Mouse (Mus musculus): ENCODE measurements at regions not wholly inside any gene's neighbourhood (a gene's known extent, or its start where the extent isn't known, plus 50 kb on each side); places are given as distances from the start of the nearest gene placed in this dataset.
A peak's percentile ranks its signal among the peaks of the same experiment; 100 is the strongest.

GRCm38 (mm10) chr8:64496333-64497213 lies 196.3 kb downstream of the Cpe start:
- Histone ChIP-seq H3K27ac (ENCODE audit: low read depth) (no peak overlapping the region), H3K36me3 (ENCODE audit: insufficient read depth) (no peaks in the 10 kb centered on the region), H3K4me1 (ENCODE audit: insufficient read depth) (no peaks in the 10 kb centered on the region), H3K4me2 (no peak overlapping the region), H3K9me3 (ENCODE audit: low read depth, low read length) (no peaks in the 10 kb centered on the region), H3K4me3 (ENCODE audit: low read depth, low read length) (no peak overlapping the region), H3K9ac (no peak overlapping the region), H3K27me3 (ENCODE audit: insufficient read depth, low read length) (no peaks in the 10 kb centered on the region)
- DNase-seq (peak; percentile 20), ATAC-seq (ENCODE audit: insufficient read depth) (no peak)
- WGBS = 42% methylated on average over 14 of the region's 14 CpGs
- no peak for TF ChIP-seq CTCF (IDR thresholded peaks at IDR 0.05; ENCODE audit: low read depth)

GRCm38 (mm10) chr8:64491561-64491960 lies 201.3 kb downstream of the Cpe start:
- Histone ChIP-seq H3K27me3 (ENCODE audit: insufficient read depth, low read length) (no peaks in the 10 kb centered on the region), H3K4me1 (ENCODE audit: insufficient read depth) (no peaks in the 10 kb centered on the region), H3K27ac (ENCODE audit: low read depth) (no peak overlapping the region), H3K36me3 (ENCODE audit: insufficient read depth) (no peaks in the 10 kb centered on the region), H3K9ac (no peak overlapping the region), H3K9me3 (ENCODE audit: low read depth, low read length) (no peaks in the 10 kb centered on the region), H3K4me2 (no peak overlapping the region), H3K4me3 (ENCODE audit: low read depth, low read length) (no peak overlapping the region)
- 89% methylated on average over 2 of the region's 2 CpGs for WGBS
- no peak for TF ChIP-seq CTCF (IDR thresholded peaks at IDR 0.05; ENCODE audit: low read depth)
- ATAC-seq (ENCODE audit: insufficient read depth) = no peak
- DNase-seq = no peak

GRCm38 (mm10) chr8:64488057-64488456 lies 204.8 kb downstream of the Cpe start:
- H3K4me2 ChIP-seq = no peak overlapping the region
- H3K27me3 ChIP-seq (ENCODE audit: insufficient read depth, low read length) = no peaks in the 10 kb centered on the region
- no peak for TF ChIP-seq CTCF (IDR thresholded peaks at IDR 0.05; ENCODE audit: low read depth)
- H3K27ac ChIP-seq (ENCODE audit: low read depth) = no peak overlapping the region
- no peaks in the 10 kb centered on the region for H3K9me3 ChIP-seq (ENCODE audit: low read depth, low read length)
- H3K9ac ChIP-seq = no peak overlapping the region
- H3K4me3 ChIP-seq (ENCODE audit: low read depth, low read length) = no peak overlapping the region
- H3K36me3 ChIP-seq (ENCODE audit: insufficient read depth) = no peaks in the 10 kb centered on the region
- ATAC-seq (ENCODE audit: insufficient read depth) = no peak
- DNase-seq = no peak
- 77% methylated on average over 3 of the region's 3 CpGs for WGBS
- no peaks in the 10 kb centered on the region for H3K4me1 ChIP-seq (ENCODE audit: insufficient read depth)

DNA sequence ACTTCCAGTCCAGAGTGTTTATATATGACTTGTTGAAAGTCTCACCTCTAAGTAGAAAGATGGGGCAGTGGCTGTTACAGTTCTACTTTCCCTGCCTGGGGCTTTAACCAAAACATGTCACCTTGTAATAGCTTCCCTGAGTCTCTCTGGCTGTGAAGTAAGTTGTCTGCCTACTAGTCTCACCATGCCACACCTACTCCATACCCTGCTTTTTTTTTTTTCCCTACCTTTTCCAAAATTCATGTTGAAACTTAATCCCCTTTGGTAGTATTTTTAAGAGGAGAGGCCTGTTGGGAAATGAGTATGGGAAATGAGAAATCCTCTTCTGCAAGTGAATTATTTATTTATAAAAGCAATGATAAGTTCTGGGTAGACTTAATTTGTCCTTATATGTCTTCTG lies 219.6 kb downstream of the Cpe start:
- ATAC-seq (ENCODE audit: insufficient read depth) (no peak), DNase-seq (no peak)
- H3K27me3 ChIP-seq (ENCODE audit: insufficient read depth, low read length) = no peaks in the 10 kb centered on the region
- no peak overlapping the region for H3K4me3 ChIP-seq (ENCODE audit: low read depth, low read length)
- H3K27ac ChIP-seq (ENCODE audit: low read depth) = no peak overlapping the region
- TF ChIP-seq CTCF (IDR thresholded peaks at IDR 0.05; ENCODE audit: low read depth) = no peak
- no peaks in the 10 kb centered on the region for H3K4me1 ChIP-seq (ENCODE audit: insufficient read depth)
- no peak overlapping the region for H3K4me2 ChIP-seq
- no peak overlapping the region for H3K9ac ChIP-seq
- H3K9me3 ChIP-seq (ENCODE audit: low read depth, low read length) = no peaks in the 10 kb centered on the region
- H3K36me3 ChIP-seq (ENCODE audit: insufficient read depth) = no peaks in the 10 kb centered on the region

- H3K4me1 ChIP-seq (ENCODE audit: insufficient read depth) = no peaks in the 10 kb centered on the region
- DNase-seq (no peak), ATAC-seq (ENCODE audit: insufficient read depth) (no peak)
- H3K36me3 ChIP-seq (ENCODE audit: insufficient read depth) = no peaks in the 10 kb centered on the region
- H3K4me2 ChIP-seq = no peak overlapping the region
- WGBS = 88% methylated on average over 1 of the region's 1 CpGs
- no peak for TF ChIP-seq CTCF (IDR thresholded peaks at IDR 0.05; ENCODE audit: low read depth)
- no peak overlapping the region for H3K9ac ChIP-seq
- no peaks in the 10 kb centered on the region for H3K27me3 ChIP-seq (ENCODE audit: insufficient read depth, low read length)
- H3K27ac ChIP-seq (ENCODE audit: low read depth) = no peak overlapping the region
- H3K9me3 ChIP-seq (ENCODE audit: low read depth, low read length) = no peaks in the 10 kb centered on the region
- no peak overlapping the region for H3K4me3 ChIP-seq (ENCODE audit: low read depth, low read length)
These were observed 220.0 kb downstream of the Cpe start for GRCm38 (mm10) chr8:64472801-64473270.

DNA sequence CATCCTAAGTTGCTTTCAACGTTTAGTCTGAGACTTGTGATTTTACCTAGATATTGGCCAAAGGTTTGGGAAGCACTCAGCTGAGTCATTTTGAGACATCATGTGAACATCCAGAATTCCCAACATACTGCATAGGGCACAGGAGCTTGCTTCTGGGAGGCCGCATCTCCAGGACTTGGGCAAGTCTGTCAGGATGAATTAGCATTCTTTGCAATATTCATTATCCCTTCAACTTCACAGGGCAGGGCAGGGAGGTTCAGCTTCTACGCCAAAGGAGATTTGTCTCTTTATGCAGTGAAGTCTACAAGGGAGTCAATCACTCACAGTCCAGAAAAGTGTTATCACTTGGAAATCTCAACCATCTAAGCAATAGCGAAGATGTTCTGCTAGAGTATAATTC lies 231.7 kb downstream of the Cpe start:
- ATAC-seq (ENCODE audit: insufficient read depth) = no peak
- Histone ChIP-seq H3K27ac (ENCODE audit: low read depth) (no peak overlapping the region), H3K36me3 (ENCODE audit: insufficient read depth) (no peaks in the 10 kb centered on the region), H3K9me3 (ENCODE audit: low read depth, low read length) (no peaks in the 10 kb centered on the region), H3K4me3 (ENCODE audit: low read depth, low read length) (no peak overlapping the region), H3K4me1 (ENCODE audit: insufficient read depth) (no peaks in the 10 kb centered on the region), H3K4me2 (no peak overlapping the region), H3K27me3 (ENCODE audit: insufficient read depth, low read length) (no peaks in the 10 kb centered on the region), H3K9ac (no peak overlapping the region)
- no peak for TF ChIP-seq CTCF (IDR thresholded peaks at IDR 0.05; ENCODE audit: low read depth)
- no peak for DNase-seq
- 80% methylated on average over 4 of the region's 4 CpGs for WGBS

GRCm38 (mm10) chr8:64456970-64457369 lies 235.9 kb downstream of the Cpe start:
- no peak overlapping the region for H3K4me2 ChIP-seq
- WGBS = 79% methylated on average over 5 of the region's 5 CpGs
- DNase-seq = no peak
- TF ChIP-seq CTCF (IDR thresholded peaks at IDR 0.05; ENCODE audit: low read depth) = no peak
- H3K9me3 ChIP-seq (ENCODE audit: low read depth, low read length) = no peaks in the 10 kb centered on the region
- H3K27ac ChIP-seq (ENCODE audit: low read depth) = no peak overlapping the region
- no peaks in the 10 kb centered on the region for H3K27me3 ChIP-seq (ENCODE audit: insufficient read depth, low read length)
- H3K36me3 ChIP-seq (ENCODE audit: insufficient read depth) = no peaks in the 10 kb centered on the region
- H3K4me3 ChIP-seq (ENCODE audit: low read depth, low read length) = no peak overlapping the region
- no peak overlapping the region for H3K9ac ChIP-seq
- H3K4me1 ChIP-seq (ENCODE audit: insufficient read depth) = no peaks in the 10 kb centered on the region
- ATAC-seq (ENCODE audit: insufficient read depth) = no peak

Data from lung, embryonic 14.5 days (tissue).